Mouse (Mus musculus) ES-E14 (cell line): ENCODE measurements at regions not wholly inside any gene's neighbourhood (a gene's known extent, or its start where the extent isn't known, plus 50 kb on each side); places are given as distances from the start of the nearest gene placed in this dataset.

Experiments used
- DNase-seq: peaks from one replicate; pipeline ENCODE4 v3.0.0-alpha.2; 2013; ENCODE audit warnings: low read depth, low spot score
- H3K27ac ChIP-seq: 2 replicates; pipeline ENCODE4 v1.5.1; 2012; ENCODE audit warnings: low read depth, mild to moderate bottlenecking, low read length, moderate library complexity, mixed read lengths; ENCODE audit not compliant: poor library complexity, insufficient read depth, severe bottlenecking
- H3K36me3 ChIP-seq: 2 replicates; pipeline ENCODE4 v1.6.1; 2012; ENCODE audit warnings: mild to moderate bottlenecking, low read length, moderate library complexity, mixed read lengths; ENCODE audit not compliant: control insufficient read depth, poor library complexity, insufficient read depth, severe bottlenecking
- H3K4me1 ChIP-seq, 2 experiments: fragments of 150-350 bp in 1 of 2; sonication (generic) in 1 of 2; 2 replicates each; pipeline ENCODE4 v1.6.1; 2012; ENCODE audit warnings: low read length in 2 of 2, mild to moderate bottlenecking in 1 of 2, mixed read lengths in 1 of 2; ENCODE audit not compliant: control insufficient read depth in 2 of 2, insufficient read depth in 2 of 2, poor library complexity in 1 of 2
- H3K4me3 ChIP-seq, 2 experiments: fragments of 150-350 bp in 1 of 2; sonication (generic) in 1 of 2; 2 replicates each; pipeline ENCODE4 v1.5.1; 2012; ENCODE audit warnings: low read length in 2 of 2, low read depth in 1 of 2, mild to moderate bottlenecking in 1 of 2, mixed read lengths in 1 of 2; ENCODE audit not compliant: insufficient read depth in 1 of 2, poor library complexity in 1 of 2, severe bottlenecking in 1 of 2
- H3K9ac ChIP-seq: 2 replicates; pipeline ENCODE4 v1.6.1; 2012; ENCODE audit warnings: low read depth, mild to moderate bottlenecking, low read length, mixed read lengths; ENCODE audit not compliant: poor library complexity, insufficient read depth, severe bottlenecking
- H3K9me3 ChIP-seq: fragments of 150-350 bp; sonication (generic); 2 replicates; pipeline ENCODE4 v1.6.1; 2012; ENCODE audit warnings: low read depth, mild to moderate bottlenecking, low read length; ENCODE audit not compliant: control insufficient read depth, insufficient read depth
- CHD2 ChIP-seq: IDR thresholded peaks from 2 replicates; pipeline ENCODE4 v1.6.1; 2014; ENCODE audit warnings: mild to moderate bottlenecking, low read depth, low read length, inconsistent platforms
- HCFC1 ChIP-seq: IDR thresholded peaks from 2 replicates; pipeline ENCODE4 v1.6.1; 2012; ENCODE audit warnings: low read length, inconsistent platforms, borderline replicate concordance; ENCODE audit not compliant: insufficient read depth
- MAFK ChIP-seq: IDR thresholded peaks from 2 replicates; pipeline ENCODE4 v1.6.1; 2014; ENCODE audit warnings: mild to moderate bottlenecking, low read depth, low read length, inconsistent platforms; ENCODE audit not compliant: insufficient read depth
- ZC3H11A ChIP-seq: IDR thresholded peaks from 2 replicates; pipeline ENCODE4 v1.6.1; 2012; ENCODE audit warnings: low read depth, mild to moderate bottlenecking, inconsistent platforms, low read length, borderline replicate concordance
- ZNF384 ChIP-seq: IDR thresholded peaks from 2 replicates; pipeline ENCODE4 v1.6.1; 2012; ENCODE audit warnings: low read depth, low read length, inconsistent platforms
- in situ Hi-C, 2 experiments: fragments of 600-800 bp; cut with MboI; formaldehyde crosslinking; loops; one replicate each; pipeline ENCODE4 v1.15.1; 2025; ENCODE audit warnings: low sequenced_read_pairs in 2 of 2, inconsistent platforms in 1 of 2; ENCODE audit not compliant: unreplicated experiment in 2 of 2

- TF ChIP-seq CHD2 = no peak
- no peak for TF ChIP-seq ZNF384
- TF ChIP-seq MAFK = no peak
- no peak for TF ChIP-seq HCFC1
- no peak for TF ChIP-seq ZC3H11A
- Histone ChIP-seq H3K4me3 (no peak overlapping the region), H3K36me3 (no peaks in the 10 kb centered on the region), H3K27ac (no peak overlapping the region), H3K9ac (no peak overlapping the region), H3K9me3 (no peaks in the 10 kb centered on the region), H3K4me1 (no peaks in the 10 kb centered on the region)
- in situ Hi-C loops = no loop called here
- DNase-seq = no peak
These were observed 1640.1 kb upstream of the B3galt2 start for GRCm38 (mm10) chr1:142000335-142000734.

- in situ Hi-C loops = no loop called here
- no peaks in the 10 kb centered on the region for H3K4me1 ChIP-seq
- no peak overlapping the region for H3K4me3 ChIP-seq
- H3K27ac ChIP-seq = no peak overlapping the region
- H3K9me3 ChIP-seq = no peaks in the 10 kb centered on the region
- H3K9ac ChIP-seq = no peak overlapping the region
- H3K36me3 ChIP-seq = no peaks in the 10 kb centered on the region
- DNase-seq = no peak
- TF ChIP-seq MAFK = no peak
- no peak for TF ChIP-seq HCFC1
- no peak for TF ChIP-seq ZC3H11A
- no peak for TF ChIP-seq CHD2
- no peak for TF ChIP-seq ZNF384
These were observed 1634.1 kb upstream of the B3galt2 start for GRCm38 (mm10) chr1:142006316-142006715.

- no peak overlapping the region for H3K4me3 ChIP-seq
- DNase-seq = no peak
These were observed 1597.7 kb upstream of the B3galt2 start for GRCm38 (mm10) chr1:142042751-142043150.

GRCm38 (mm10) chr1:142055207-142055606 is 1585.3 kb upstream of the B3galt2 start:
- H3K9ac ChIP-seq = no peak overlapping the region
- in situ Hi-C loops = no loop called here
- H3K9me3 ChIP-seq = no peaks in the 10 kb centered on the region
- no peaks in the 10 kb centered on the region for H3K4me1 ChIP-seq
- no peak for TF ChIP-seq HCFC1
- TF ChIP-seq CHD2 = no peak
- no peak for TF ChIP-seq ZNF384
- no peak for TF ChIP-seq MAFK
- no peak for TF ChIP-seq ZC3H11A
- no peaks in the 10 kb centered on the region for H3K36me3 ChIP-seq
- no peak for DNase-seq
- H3K4me3 ChIP-seq = no peak overlapping the region
- H3K27ac ChIP-seq = no peak overlapping the region

More at GRCm38 (mm10) chr1:142042751-142043150, 1597.7 kb upstream of the B3galt2 start:
- no peaks in the 10 kb centered on the region for H3K9me3 ChIP-seq
- H3K27ac ChIP-seq = no peak overlapping the region
- TF ChIP-seq ZC3H11A = no peak
- TF ChIP-seq CHD2 = no peak
- TF ChIP-seq ZNF384 = no peak
- TF ChIP-seq HCFC1 = no peak
- TF ChIP-seq MAFK = no peak
- no peaks in the 10 kb centered on the region for H3K4me1 ChIP-seq
- in situ Hi-C loops = no loop called here
- H3K9ac ChIP-seq = no peak overlapping the region
- H3K36me3 ChIP-seq = no peaks in the 10 kb centered on the region
